Mouse (Mus musculus) bone marrow macrophage, adult 2 months (primary cell): ENCODE results near the gene Gp9.

Experiments used
- CTCF ChIP-seq: IDR thresholded peaks from 2 replicates; pipeline ENCODE4 v1.5.1; 2012; ENCODE audit warnings: low read depth, mild to moderate bottlenecking, low read length, moderate library complexity
- POLR2A ChIP-seq: IDR thresholded peaks from 2 replicates; pipeline ENCODE4 v1.6.1; 2012; ENCODE audit warnings: mild to moderate bottlenecking, low read depth, low read length, borderline replicate concordance

- TF ChIP-seq POLR2A (no peak), CTCF (no peak)
These were observed 21.0 kb upstream of the Gp9 start for GRCm38 (mm10) chr6:87756896-87757295.
